Mouse (Mus musculus): ENCODE measurements around the gene Mfsd12.

Gene Mfsd12

DNA sequence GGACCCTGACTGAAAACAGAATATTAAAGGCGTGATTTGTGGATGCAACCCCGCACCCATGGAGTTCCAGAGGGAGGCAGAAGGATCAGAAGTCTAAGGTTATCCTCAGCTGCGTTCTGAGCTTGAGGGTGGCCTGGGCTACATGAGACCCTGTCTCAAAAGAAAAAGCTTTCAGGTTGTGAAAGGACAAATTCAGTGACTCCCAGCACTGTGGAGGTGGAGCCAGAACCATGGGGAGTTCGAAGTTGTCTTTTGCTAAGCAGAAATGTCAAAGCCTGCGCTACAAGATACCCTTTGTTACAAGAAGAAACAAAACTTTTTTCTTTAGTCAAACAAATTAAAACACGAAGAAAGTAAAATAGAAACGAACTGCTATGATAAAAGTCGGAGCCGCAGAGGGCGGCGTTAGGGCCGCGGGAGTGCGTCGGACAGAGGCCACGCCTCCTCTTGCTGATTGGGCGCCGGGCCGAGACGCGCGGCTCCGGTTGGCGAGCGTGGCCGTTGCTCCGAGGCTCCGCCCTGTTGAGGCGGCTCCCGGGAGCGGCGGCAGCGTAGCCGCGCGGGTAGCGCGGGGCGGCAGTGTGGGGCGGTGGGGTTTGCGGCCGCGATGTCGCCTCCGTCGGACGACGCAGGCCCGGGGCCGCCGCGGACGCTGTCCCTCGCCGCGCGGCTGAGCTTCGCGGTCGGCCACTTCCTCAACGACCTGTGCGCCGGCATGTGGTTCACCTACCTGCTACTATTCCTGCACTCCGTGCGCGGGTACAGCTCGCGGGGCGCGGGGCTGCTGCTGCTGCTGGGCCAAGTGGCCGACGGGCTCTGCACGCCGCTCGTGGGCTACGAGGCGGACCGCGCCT is at the start of gene Mfsd12:
TSS of gene Mfsd12 (plus strand) at position 501 of the 854 bp plus-strand sequence.
- DNase-seq (ENCODE audit: low spot score in 2 of 2): peak; percentile 92 to 96

DNA sequence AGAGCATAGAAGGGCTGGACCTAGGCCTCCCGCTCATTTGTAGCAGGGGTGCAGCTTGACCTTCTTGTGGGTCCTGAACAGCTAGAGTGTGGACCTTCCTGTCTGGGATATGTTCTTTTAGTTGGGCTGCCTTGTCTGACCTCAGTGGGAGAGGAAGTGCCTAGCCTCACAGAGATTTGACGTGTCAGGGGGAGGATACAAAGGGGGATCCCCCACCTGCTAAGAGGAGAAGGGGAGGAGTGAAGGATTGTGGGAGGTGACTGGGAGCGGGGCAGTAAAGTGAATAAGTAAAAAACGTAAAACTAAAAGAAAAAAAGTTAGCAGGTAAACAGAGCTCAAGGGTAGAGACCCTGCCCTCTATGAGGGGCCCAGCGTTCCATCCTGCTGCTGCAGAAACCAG is 47.7 kb upstream of the Mfsd12 start:
- no peak for DNase-seq (ENCODE audit: low spot score in 2 of 2)

- DNase-seq (ENCODE audit: low spot score in 2 of 2): no peak
Observed at GRCm38 (mm10) chr10:81313581-81313980, 43.7 kb upstream of the Mfsd12 start.

DNA sequence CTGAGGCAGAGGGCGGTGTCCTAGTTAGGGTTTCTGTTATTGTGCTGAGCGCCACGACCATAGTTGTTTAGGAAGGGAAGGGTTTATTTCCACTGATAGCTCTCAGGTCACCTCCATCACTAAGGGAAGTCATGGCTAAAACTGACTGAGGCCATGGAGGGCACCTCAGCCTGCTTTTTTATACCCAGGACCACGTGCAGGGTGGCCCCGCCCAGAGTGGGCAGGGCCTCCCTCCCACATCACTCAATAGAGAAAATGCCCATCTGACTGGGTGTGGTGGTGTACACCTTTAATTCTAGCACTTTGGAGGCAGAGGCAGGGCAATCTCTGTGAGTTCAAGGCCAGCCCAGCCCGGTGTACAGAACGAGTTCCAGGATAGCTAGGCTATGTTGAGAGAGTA is 43.1 kb upstream of the Mfsd12 start:
- DNase-seq (ENCODE audit: low spot score in 2 of 2): no peak

- no peak for DNase-seq (ENCODE audit: low spot score in 2 of 2)
Observed at GRCm38 (mm10) chr10:81315587-81315986, 41.7 kb upstream of the Mfsd12 start.

GRCm38 (mm10) chr10:81316338-81317060 is 40.8 kb upstream of the Mfsd12 start:
- no peak for DNase-seq (ENCODE audit: low spot score in 2 of 2)

DNA sequence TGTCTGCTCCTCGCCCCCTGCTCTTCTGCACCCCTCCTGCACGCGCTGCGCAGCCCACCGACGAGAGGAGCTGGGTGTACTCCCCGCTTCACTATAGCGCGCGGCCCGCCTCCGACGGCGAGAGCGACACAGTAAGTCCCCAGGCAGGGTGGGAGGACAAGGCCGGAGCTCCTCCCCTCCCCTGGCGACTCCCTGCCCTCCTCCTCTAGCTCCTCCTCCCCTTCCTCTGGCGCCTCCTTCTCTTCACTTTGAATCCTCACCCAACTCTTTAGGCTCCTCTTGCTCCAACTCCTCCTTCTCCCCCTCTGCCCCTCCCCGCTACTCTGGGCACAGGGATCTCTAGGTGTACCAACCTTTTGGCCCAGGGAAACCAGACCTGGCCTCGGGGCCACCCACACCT is 40.0 kb upstream of the Mfsd12 start:
- no peak for DNase-seq (ENCODE audit: low spot score in 2 of 2)

DNA sequence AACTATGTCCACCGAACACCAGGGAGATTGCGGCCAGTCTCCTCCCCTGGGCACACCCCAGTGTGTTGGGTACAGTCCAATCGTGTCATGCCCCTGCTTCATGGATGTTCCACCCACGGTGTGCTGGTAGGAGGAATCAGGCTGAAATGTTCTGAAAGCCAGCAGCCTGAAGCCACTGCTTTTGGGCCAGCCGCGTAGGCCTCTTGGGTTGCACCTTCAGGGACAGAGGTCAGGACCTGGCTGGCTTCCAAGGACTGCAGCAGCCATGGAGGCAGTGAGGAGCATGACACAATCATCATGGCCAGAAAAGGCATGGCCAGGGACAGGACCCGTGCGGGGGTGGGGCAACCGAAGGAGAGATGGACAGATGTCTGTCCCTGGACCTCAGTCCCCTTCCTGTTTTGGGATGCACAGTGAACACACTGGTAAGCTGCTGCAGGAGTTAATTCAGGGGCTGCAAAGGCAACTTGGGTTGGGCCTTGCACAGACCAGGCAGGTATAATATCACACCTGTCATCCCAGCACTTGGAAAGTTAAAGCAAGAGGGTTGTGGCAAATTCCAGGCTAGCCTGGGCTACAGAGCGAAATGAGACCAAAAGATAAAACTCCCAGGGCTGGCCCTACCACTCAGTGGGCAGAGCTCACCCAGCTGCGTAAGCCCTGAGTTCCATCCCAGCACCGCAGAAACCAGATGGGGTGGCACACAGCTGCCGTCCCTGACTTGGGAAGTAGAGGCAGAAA is 38.5 kb upstream of the Mfsd12 start:
- DNase-seq (ENCODE audit: low spot score in 2 of 2): no peak

- no peak for DNase-seq (ENCODE audit: low spot score in 2 of 2)
Observed at GRCm38 (mm10) chr10:81319330-81319699, 38.0 kb upstream of the Mfsd12 start.

GRCm38 (mm10) chr10:81319741-81320549 is 37.3 kb upstream of the Mfsd12 start:
- peak in 1 of 2 experiments; percentile 94 for DNase-seq (ENCODE audit: low spot score in 2 of 2)

GRCm38 (mm10) chr10:81320550-81321347 is 36.5 kb upstream of the Mfsd12 start, which contains the start of gene Cactin:
Gene Cactin (plus strand): TSS chr10:81321103.
- DNase-seq (ENCODE audit: low spot score in 2 of 2): peak; percentile 98 to 99

GRCm38 (mm10) chr10:81321436-81321835 is 35.9 kb upstream of the Mfsd12 start:
- no peak for DNase-seq (ENCODE audit: low spot score in 2 of 2)

- no peak for DNase-seq (ENCODE audit: low spot score in 2 of 2)
Observed at GRCm38 (mm10) chr10:81322444-81322843, 34.8 kb upstream of the Mfsd12 start.

- no peak for DNase-seq (ENCODE audit: low spot score in 2 of 2)
Observed at GRCm38 (mm10) chr10:81323141-81323775, 34.0 kb upstream of the Mfsd12 start.

GRCm38 (mm10) chr10:81323791-81324530 is 33.3 kb upstream of the Mfsd12 start:
- DNase-seq (ENCODE audit: low spot score in 2 of 2): no peak

DNA sequence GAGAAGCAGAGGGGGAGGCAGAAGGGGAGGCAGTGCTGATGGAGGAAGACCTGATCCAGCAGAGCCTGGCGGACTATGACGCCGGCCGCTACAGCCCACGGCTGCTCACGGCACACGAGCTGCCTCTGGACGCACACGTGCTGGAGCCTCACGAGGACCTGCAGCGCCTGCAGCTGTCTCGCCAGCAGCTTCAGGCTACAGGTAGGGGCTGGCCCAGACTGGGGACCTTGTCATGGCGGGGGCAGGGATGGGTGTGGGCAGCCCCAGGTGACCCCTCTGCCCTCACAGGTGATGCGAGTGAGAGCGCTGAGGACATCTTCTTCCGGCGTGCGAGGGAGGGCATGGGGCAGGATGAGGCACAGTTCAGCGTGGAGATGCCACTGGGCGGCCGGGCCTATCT is 32.1 kb upstream of the Mfsd12 start:
- no peak for DNase-seq (ENCODE audit: low spot score in 2 of 2)

GRCm38 (mm10) chr10:81325781-81326180 is 31.5 kb upstream of the Mfsd12 start:
- DNase-seq (ENCODE audit: low spot score in 2 of 2): no peak

- no peak for DNase-seq (ENCODE audit: low spot score in 2 of 2)
Observed at GRCm38 (mm10) chr10:81326858-81327257, 30.4 kb upstream of the Mfsd12 start.

DNA sequence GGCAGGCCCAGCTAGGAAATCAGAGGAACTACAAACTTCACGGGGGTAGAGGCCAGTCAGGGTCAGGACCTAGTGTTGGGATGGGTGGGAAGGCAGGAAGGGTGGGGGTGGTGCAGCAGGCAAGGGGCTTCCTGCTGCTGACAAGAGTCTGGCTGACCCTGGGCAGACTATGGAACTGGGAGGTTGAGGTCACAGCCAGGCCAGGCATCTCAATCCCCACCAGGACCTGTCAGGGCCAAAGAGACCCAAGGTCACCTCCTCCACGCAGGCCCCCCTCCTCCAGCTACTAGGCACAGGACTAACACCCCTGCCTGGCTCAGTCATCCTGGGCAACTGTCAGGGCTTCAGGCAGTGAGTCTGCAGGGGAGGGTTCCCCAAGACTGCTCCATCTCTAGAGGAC is 29.3 kb upstream of the Mfsd12 start:
- DNase-seq (ENCODE audit: low spot score in 2 of 2): no peak
